ENCODE assay signal across 10 mouse cellular contexts in genomic region chr9:108189488-108189786, GRCm38 (mm10). TPM values are rescaled to one million over a fixed set of nuclear protein-coding genes. Genes with fewer than 3 reads are reported as not detected.
A peak's percentile ranks its signal among the peaks of the same experiment; 100 is the strongest.
DNase-seq lines count a peak whose midpoint lies in the region; ATAC-seq and TF ChIP-seq lines count a peak whose summit lies in the region.
"Had no signal": no experiment of that assay in that cellular context is flagged by ENCODE, and none has a peak within 500 bp of the region (broad histone marks: within the 10 kb centered on the region; RNA-seq: fewer than 3 reads in every experiment).

No protein-coding gene starts in this region.

- TF ChIP-seq POLR2A in kidney, adult 2 months (IDR thresholded peaks at IDR 0.05; ENCODE audit: low read depth, low read length): no peak

- H3K4me3 ChIP-seq in kidney, adult 2 months (ENCODE audit: insufficient read depth, low read depth, low read length): 0 out of 2 replicates have a peak overlapping the region, but pooled peaks have one; percentile 47
- peak overlapping the region; percentile 71 for H3K4me3 ChIP-seq in forebrain, embryonic 10.5 days
- H3K4me3 ChIP-seq in intestine, embryonic 16.5 days (ENCODE audit: low read length): peak overlapping the region; percentile 69
- H3K4me3 ChIP-seq in neural tube, embryonic 14.5 days (ENCODE audit: low read depth, low read length): peak overlapping the region; percentile 85
- H3K4me3 ChIP-seq: myocyte had no signal

- 35% methylated on average over 5 of the region's 5 CpGs for WGBS in kidney, adult 2 months
- 46% methylated on average over 5 of the region's 5 CpGs for WGBS in forebrain, embryonic 10.5 days
- 45% methylated on average over 5 of the region's 5 CpGs for WGBS in intestine, embryonic 16.5 days
- 24% methylated on average over 5 of the region's 5 CpGs for WGBS in neural tube, embryonic 14.5 days

- peak; percentile 28; the same call in 1 of the 2 replicates for ATAC-seq in intestine, embryonic 16.5 days
- ATAC-seq in neural tube, embryonic 14.5 days (ENCODE audit: low read depth): no peak; the same call in 1 of the 2 replicates

- H3K4me1 ChIP-seq in kidney, adult 2 months (ENCODE audit: control insufficient read depth, insufficient read depth, low read length): no peaks in the 10 kb centered on the region
- peaks cover 14% of the 10 kb centered on the region for H3K4me1 ChIP-seq in forebrain, embryonic 10.5 days
- no peaks in the 10 kb centered on the region for H3K4me1 ChIP-seq in intestine, embryonic 16.5 days (ENCODE audit: control insufficient read depth, insufficient read depth, low read length)
- peaks cover 19% of the 10 kb centered on the region for H3K4me1 ChIP-seq in neural tube, embryonic 14.5 days (ENCODE audit: control insufficient read depth, insufficient read depth, low read length)

- TF ChIP-seq CTCF in kidney, adult 2 months (conservative IDR thresholded peaks at IDR 0.05; ENCODE audit: insufficient read depth, insufficient read length, low read depth, low read length): no peak

- H3K4me2 ChIP-seq in intestine, embryonic 16.5 days (ENCODE audit: low read depth, low read length): peak overlapping the region; percentile 98
- peak overlapping the region; percentile 77 for H3K4me2 ChIP-seq in neural tube, embryonic 14.5 days (ENCODE audit: low read depth, low read length)

- H3K27me3 ChIP-seq in kidney, adult 2 months (replicated peaks; ENCODE audit: control insufficient read depth, insufficient read depth, low read length): no peaks in the 10 kb centered on the region
- H3K27me3 ChIP-seq in forebrain, embryonic 10.5 days (ENCODE audit: poor library complexity, severe bottlenecking): peaks cover 47% of the 10 kb centered on the region
- peaks cover 9% of the 10 kb centered on the region; the same call in 1 of the 2 replicates for H3K27me3 ChIP-seq in intestine, embryonic 16.5 days (replicated peaks; ENCODE audit: control insufficient read depth, insufficient read depth, low read length)
- H3K27me3 ChIP-seq in neural tube, embryonic 14.5 days (ENCODE audit: control insufficient read depth, insufficient read depth, low read length): no peaks in the 10 kb centered on the region

- no peaks in the 10 kb centered on the region for H3K9me3 ChIP-seq in forebrain, embryonic 10.5 days
- no peaks in the 10 kb centered on the region for H3K9me3 ChIP-seq in intestine, embryonic 16.5 days (ENCODE audit: control insufficient read depth, low read length)
- H3K9me3 ChIP-seq in neural tube, embryonic 14.5 days (ENCODE audit: control insufficient read depth, low read length): no peaks in the 10 kb centered on the region

- no peak for DNase-seq in kidney, adult 2 months
- DNase-seq in kidney, postnatal 10 days: no peak
- DNase-seq in forebrain, embryonic 10.5 days (ENCODE audit: extremely low spot score, low spot score): no peak
- DNase-seq in layer of hippocampus, postnatal 36 days: no peak
- DNase-seq in adrenal gland, adult 2 months: no peak
- DNase-seq in urinary bladder, postnatal 36 days (ENCODE audit: low spot score in 2 of 2): no peak
- DNase-seq: kidney, adult 11 months had no signal

- H3K36me3 ChIP-seq in kidney, adult 2 months (ENCODE audit: control insufficient read depth, insufficient read depth, low read length): no peaks in the 10 kb centered on the region
- no peaks in the 10 kb centered on the region for H3K36me3 ChIP-seq in forebrain, embryonic 10.5 days (replicated peaks)
- no peaks in the 10 kb centered on the region for H3K36me3 ChIP-seq in intestine, embryonic 16.5 days (ENCODE audit: control insufficient read depth, insufficient read depth, low read length)
- 0 out of 2 replicates have a peak, but pooled peaks cover 5% of the 10 kb centered on the region for H3K36me3 ChIP-seq in neural tube, embryonic 14.5 days (ENCODE audit: control insufficient read depth, insufficient read depth, low read length)

- no peak overlapping the region for H3K9ac ChIP-seq in intestine, embryonic 16.5 days (ENCODE audit: low read depth, low read length)
- H3K9ac ChIP-seq in neural tube, embryonic 14.5 days (replicated peaks; ENCODE audit: low read depth, low read length): peak overlapping the region; percentile 94

- H3K27ac ChIP-seq in kidney, adult 2 months (ENCODE audit: insufficient read depth, low read depth, low read length): no peak overlapping the region
- H3K27ac ChIP-seq in forebrain, embryonic 10.5 days: peak overlapping the region; percentile 84; the same call in 1 of the 2 replicates
- H3K27ac ChIP-seq in intestine, embryonic 16.5 days (ENCODE audit: low read length): no peak overlapping the region
- H3K27ac ChIP-seq in neural tube, embryonic 14.5 days (ENCODE audit: low read depth, low read length): peak overlapping the region; percentile 78; the same call in 1 of the 2 replicates

RNA-seq across cellular contexts. Expression of gene Bsn, which starts 0.7 kb away (rescaled TPM):
- 0.15 and 0.17 TPM in 2 replicates for polyA plus RNA-seq in kidney, adult 2 months (2012; rRNA removed)
- 0.82 and 1.2 TPM in 2 replicates for polyA plus RNA-seq in forebrain, embryonic 10.5 days (2016; fragmentation: Nextera tagmentation; extraction: Ambion mirVana)
- 5.4 TPM in 2 replicates for polyA plus RNA-seq in intestine, embryonic 16.5 days (2015; fragmentation: Nextera tagmentation; extraction: Ambion mirVana)
- polyA plus RNA-seq in neural tube, embryonic 14.5 days (2014; fragmentation: Nextera tagmentation; extraction: Ambion mirVana): 16.0 and 17.9 TPM in 2 replicates
- 100 to 1,000 TPM; 216 to 234 TPM for total RNA-seq in layer of hippocampus, postnatal 36 days (2021)
- total RNA-seq in adrenal gland, adult 2 months (2021): 1 to 10 TPM; 5.0 to 5.2 TPM
- polyA plus RNA-seq in adrenal gland, adult 2 months (2012; rRNA removed): 4.1 and 4.3 TPM in 2 replicates

Comparison
In these comparisons a context has a peak if more than half of its experiments do, and no peak if none do; other contexts are left out.
1. H3K27ac ChIP-seq: peak in forebrain, embryonic 10.5 days (single experiment) and neural tube, embryonic 14.5 days (single experiment); none in kidney, adult 2 months (single experiment) and intestine, embryonic 16.5 days (single experiment).
2. Peak in every context shown above with its lines, with median percentiles within 50 percentile points of each other: H3K4me3 ChIP-seq.